Mouse (Mus musculus) midbrain, embryonic 15.5 days (tissue): ENCODE measurements around the gene Pip4k2b. TPM values are rescaled to one million over a fixed set of nuclear protein-coding genes. Genes with fewer than 3 reads are reported as not detected.
A peak's percentile ranks its signal among the peaks of the same experiment; 100 is the strongest.
"Not testable (repeated sequence)": the region's sequence is repeated elsewhere in the genome, so short reads cannot be mapped to it uniquely, and the experiment has no call there.

ENCODE experiments used
- ATAC-seq: fragments of 200-750 bp; cut with Nextera tagmentation; replicated peaks from 2 replicates; pipeline ENCODE4 v1.8.0; 2017; ENCODE audit warnings: moderate TSS enrichment
- H3K27ac ChIP-seq: fragments of 300-500 bp; sonication (generic); 2 replicates; pipeline ENCODE4 v1.5.1; 2015; ENCODE audit warnings: mild to moderate bottlenecking, inconsistent platforms
- H3K27me3 ChIP-seq: fragments of 300-500 bp; sonication (generic); replicated peaks from 2 replicates; pipeline ENCODE4 v1.6.1; 2015; ENCODE audit warnings: inconsistent platforms
- H3K36me3 ChIP-seq: fragments of 300-500 bp; sonication (generic); replicated peaks from 2 replicates; pipeline ENCODE4 v1.6.1; 2015; ENCODE audit warnings: inconsistent platforms
- H3K4me1 ChIP-seq: fragments of 300-500 bp; sonication (generic); 2 replicates; pipeline ENCODE4 v1.6.1; 2015; ENCODE audit warnings: inconsistent platforms
- H3K4me2 ChIP-seq: fragments of 300-500 bp; sonication (generic); 2 replicates; pipeline ENCODE4 v1.6.1; 2015; ENCODE audit warnings: inconsistent platforms, mild to moderate bottlenecking, moderate library complexity
- H3K4me3 ChIP-seq: fragments of 300-500 bp; sonication (generic); 2 replicates; pipeline ENCODE4 v1.5.1; 2015; ENCODE audit warnings: mild to moderate bottlenecking, inconsistent platforms
- H3K9ac ChIP-seq: fragments of 300-500 bp; sonication (generic); 2 replicates; pipeline ENCODE4 v1.6.1; 2015; ENCODE audit warnings: mild to moderate bottlenecking, inconsistent platforms
- H3K9me3 ChIP-seq: fragments of 300-500 bp; sonication (generic); 2 replicates; pipeline ENCODE4 v1.6.1; 2016; ENCODE audit warnings: inconsistent platforms
- WGBS: fragments of 180-500 bp; shearing (Covaris S2); methylation state at CpG from one replicate; pipeline ENCODE4 v1.1.7; 2015; ENCODE audit warnings: mixed read lengths; 5-methylcytosine and 5-hydroxymethylcytosine counted together
- polyA plus RNA-seq: library from polyadenylated mRNA; unstranded; fragments of >200 nt; fragmentation: Nextera tagmentation; extraction: Ambion mirVana; gene quantifications from 2 replicates; pipeline ENCODE4 v1.2.1, GENCODE M21; 2015

The Pip4k2b gene
- polyA plus RNA-seq, 1 experiment from 2014 or later, result 4.9 TPM

DNA sequence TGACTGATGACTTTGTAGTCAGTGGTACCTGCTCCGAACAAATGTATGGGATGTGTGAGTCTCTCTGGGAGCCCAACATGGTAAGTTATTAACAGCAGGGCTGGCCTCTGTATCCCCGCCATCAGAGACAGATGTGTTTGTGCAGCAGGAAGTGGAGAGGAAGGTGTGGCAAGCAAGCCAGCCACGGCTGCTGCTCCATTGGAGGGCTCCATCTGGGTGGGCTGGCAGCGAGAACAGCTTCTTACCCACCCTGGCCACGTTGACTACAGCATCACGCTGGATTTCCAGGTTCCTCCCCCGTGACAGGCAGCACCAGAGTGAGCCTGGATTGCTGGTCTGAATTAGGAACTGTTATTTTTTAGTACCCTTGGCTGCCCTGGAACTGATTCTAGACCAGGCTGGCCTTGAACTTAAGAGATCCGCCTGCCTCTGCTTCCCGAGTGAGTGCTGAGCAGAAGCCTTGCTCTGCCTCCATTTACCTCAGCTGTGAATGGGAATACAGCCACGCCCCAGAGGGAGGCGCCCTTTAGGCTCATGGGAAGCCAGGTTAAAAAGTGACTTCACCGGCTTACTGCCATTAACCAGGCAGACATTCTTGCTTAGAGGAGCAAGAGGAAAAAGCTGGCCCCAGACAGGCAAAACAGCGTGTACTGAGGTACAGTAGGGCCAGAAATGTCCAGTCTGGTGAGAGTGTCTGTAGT is 33.2 kb downstream of the Pip4k2b start:
- Histone ChIP-seq H3K27ac (no peak overlapping the region), H3K4me1 (no peaks in the 10 kb centered on the region), H3K9me3 (no peaks in the 10 kb centered on the region), H3K4me3 (no peak overlapping the region), H3K4me2 (no peak overlapping the region), H3K27me3 (no peaks in the 10 kb centered on the region), H3K36me3 (peaks cover 32% of the 10 kb centered on the region), H3K9ac (no peak overlapping the region)
- WGBS, result 87% methylated on average over 13 of the region's 13 CpGs
- ATAC-seq, result no peak

DNA sequence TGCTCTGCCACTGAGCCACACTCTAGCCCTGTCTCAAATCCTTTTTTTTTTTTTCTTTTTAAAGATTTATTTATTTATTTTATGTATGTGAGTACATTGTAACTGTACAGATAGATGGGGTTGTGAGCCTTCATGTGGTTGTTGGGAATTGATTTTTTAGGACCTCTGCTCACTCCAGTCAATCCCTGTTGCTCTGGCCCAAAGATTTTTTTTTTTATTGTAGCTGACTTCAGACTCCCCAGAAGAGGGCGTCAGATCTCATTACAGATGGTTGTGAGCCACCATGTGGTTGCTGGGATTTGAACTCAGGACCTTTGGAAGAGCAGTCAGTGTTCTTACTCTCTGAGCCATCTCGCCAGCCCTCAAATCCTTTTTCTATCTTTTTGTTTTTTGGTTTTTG is 34.4 kb downstream of the Pip4k2b start:
- not testable (repeated sequence) for H3K27ac ChIP-seq, ATAC-seq, H3K9ac ChIP-seq, H3K4me3 ChIP-seq, H3K4me2 ChIP-seq, H3K4me1 ChIP-seq, H3K27me3 ChIP-seq, H3K9me3 ChIP-seq
- 83% methylated on average over 2 of the region's 2 CpGs for WGBS
- peaks cover 38% of the 10 kb centered on the region for H3K36me3 ChIP-seq

GRCm38 (mm10) chr11:97703039-97703826 is 41.3 kb downstream of the Pip4k2b start, which contains the start of gene Psmb3:
Gene Psmb3 (plus strand): TSS chr11:97703399.
- Histone ChIP-seq H3K9ac (peak within 1 kb of the TSS; percentile 90), H3K36me3 (peaks cover 23% of the 10 kb centered on the region), H3K4me2 (peak within 1 kb of the TSS; percentile 85), H3K27me3 (no peaks in the 10 kb centered on the region), H3K4me1 (peaks cover 27% of the 10 kb centered on the region), H3K27ac (peak within 1 kb of the TSS; percentile 98), H3K4me3 (peak within 1 kb of the TSS; percentile 79), H3K9me3 (no peaks in the 10 kb centered on the region)
- ATAC-seq, result peak; percentile 90
- under 1% methylated on average over 35 of the region's 35 CpGs for WGBS

- WGBS, result under 1% methylated on average over 24 of the region's 24 CpGs
- peak overlapping the region; percentile 61 for H3K4me2 ChIP-seq
- ATAC-seq, result peak; percentile 6
Measured at GRCm38 (mm10) chr11:97702393-97702745, 42.1 kb downstream of the Pip4k2b start.

DNA sequence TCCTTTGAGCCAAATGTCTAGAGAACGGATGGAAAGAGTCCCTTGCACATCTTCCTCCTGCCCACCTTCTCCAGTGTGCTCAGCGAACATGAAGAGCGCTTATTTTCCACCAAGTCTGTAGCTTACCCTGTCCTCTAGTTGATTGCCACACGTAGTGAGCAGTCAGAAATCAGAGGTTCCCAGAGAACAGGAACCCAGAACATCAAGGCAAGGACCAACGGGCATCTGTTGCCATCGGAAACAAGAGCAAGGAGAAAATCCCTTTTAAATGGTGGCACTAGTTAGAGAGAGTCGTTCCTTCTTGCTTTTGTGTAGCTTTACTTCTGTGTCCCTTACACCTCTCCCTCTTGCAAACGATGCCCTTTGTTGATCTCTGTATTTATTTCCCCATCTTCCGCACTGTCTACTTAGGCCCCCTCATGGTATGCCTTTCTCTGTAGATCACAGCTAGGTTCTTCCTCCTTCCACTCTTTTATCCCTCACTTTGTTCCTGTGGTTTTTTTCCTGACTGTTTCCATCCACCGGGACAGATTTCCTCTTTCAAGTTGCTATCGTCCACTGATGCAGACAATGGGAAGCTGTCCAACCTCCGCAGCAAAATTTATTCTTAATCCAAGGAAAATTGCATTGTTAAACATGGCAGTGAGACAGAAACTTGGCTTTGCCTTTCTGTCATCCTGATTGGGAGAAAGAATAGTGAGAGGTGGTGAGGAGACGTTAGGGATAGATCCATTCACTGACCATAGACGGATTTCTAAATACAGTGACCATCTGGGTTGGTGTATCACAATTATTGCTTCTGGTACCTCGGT is 42.7 kb downstream of the Pip4k2b start:
- Histone ChIP-seq H3K4me2 (peak overlapping the region; percentile 61), H3K4me1 (peaks cover 39% of the 10 kb centered on the region), H3K4me3 (peak overlapping the region; percentile 79), H3K9me3 (no peaks in the 10 kb centered on the region), H3K27ac (peak overlapping the region; percentile 98), H3K36me3 (peaks cover 11% of the 10 kb centered on the region), H3K9ac (peak overlapping the region; percentile 85; the same call in 1 of the 2 replicates), H3K27me3 (no peaks in the 10 kb centered on the region)
- WGBS, result 43% methylated on average over 15 of the region's 15 CpGs
- no peak for ATAC-seq

More at GRCm38 (mm10) chr11:97702393-97702745, 42.1 kb downstream of the Pip4k2b start:
- H3K4me3 ChIP-seq, result peak overlapping the region; percentile 79
- peaks cover 17% of the 10 kb centered on the region for H3K36me3 ChIP-seq
- peaks cover 34% of the 10 kb centered on the region for H3K4me1 ChIP-seq
- H3K27ac ChIP-seq, result peak overlapping the region; percentile 98
- H3K27me3 ChIP-seq, result no peaks in the 10 kb centered on the region
- peak overlapping the region; percentile 55 for H3K9ac ChIP-seq
- H3K9me3 ChIP-seq, result no peaks in the 10 kb centered on the region

GRCm38 (mm10) chr11:97700746-97701580 is 43.5 kb downstream of the Pip4k2b start:
- no peaks in the 10 kb centered on the region for H3K27me3 ChIP-seq
- no peak for ATAC-seq

DNA sequence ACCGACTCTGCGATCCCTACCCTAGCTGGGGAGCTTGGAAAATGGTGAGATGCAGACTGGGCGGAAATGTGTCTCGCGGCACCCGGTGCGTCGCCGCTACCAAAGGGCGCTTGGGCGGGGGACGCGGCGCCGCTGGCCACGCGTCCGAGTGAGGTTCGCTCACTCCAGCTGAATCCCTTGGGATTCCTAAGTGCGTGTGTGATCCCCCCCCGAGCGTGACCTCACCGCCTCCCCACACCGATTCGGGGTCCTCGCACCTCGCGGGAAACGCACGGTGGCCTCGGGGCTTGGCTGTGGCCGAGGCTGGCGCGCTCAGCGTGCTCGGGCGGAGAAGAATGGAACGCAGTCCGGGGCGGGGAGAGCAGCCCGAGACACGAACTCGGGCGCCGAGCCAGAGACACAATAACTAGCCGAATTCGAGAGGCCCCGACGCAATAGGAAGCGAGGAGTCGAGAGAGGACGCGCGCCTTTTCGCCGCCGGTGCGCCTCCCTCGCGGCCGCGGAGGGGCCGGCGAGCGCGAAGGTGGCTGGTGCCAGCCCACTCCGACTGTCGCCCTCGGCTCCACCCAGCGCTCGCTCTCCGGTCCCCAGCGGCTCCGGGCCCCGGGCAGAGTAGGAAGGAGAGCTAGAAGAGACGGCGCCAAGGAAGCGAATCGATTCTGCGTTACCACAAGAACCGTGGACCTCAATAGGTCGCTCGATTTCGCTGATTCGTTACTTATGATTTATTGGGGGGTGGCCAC is 44.3 kb downstream of the Pip4k2b start, which contains the start of gene Pcgf2:
TSS of gene Pcgf2 (minus strand) at position 495 of the 743 bp plus-strand sequence.
- under 1% methylated on average over 84 of the region's 85 CpGs for WGBS
- Histone ChIP-seq H3K27ac (peak within 1 kb of the TSS; percentile 98), H3K36me3 (no peaks in the 10 kb centered on the region), H3K9me3 (no peaks in the 10 kb centered on the region), H3K27me3 (no peaks in the 10 kb centered on the region), H3K4me3 (peak within 1 kb of the TSS; percentile 79), H3K9ac (peak within 1 kb of the TSS; percentile 93), H3K4me2 (peak within 1 kb of the TSS; percentile 61), H3K4me1 (peaks cover 55% of the 10 kb centered on the region)
- ATAC-seq, result peak; percentile 8; the same call in 1 of the 2 replicates

More at GRCm38 (mm10) chr11:97700746-97701580, 43.5 kb downstream of the Pip4k2b start:
- 18% methylated on average over 30 of the region's 30 CpGs for WGBS
- peak overlapping the region; percentile 61 for H3K4me2 ChIP-seq
- peaks cover 5% of the 10 kb centered on the region; the same call in 1 of the 2 replicates for H3K36me3 ChIP-seq
- no peaks in the 10 kb centered on the region for H3K9me3 ChIP-seq
- H3K9ac ChIP-seq, result peak overlapping the region; percentile 85
- peak overlapping the region; percentile 79 for H3K4me3 ChIP-seq
- H3K4me1 ChIP-seq, result peaks cover 48% of the 10 kb centered on the region
- H3K27ac ChIP-seq, result peak overlapping the region; percentile 98

- H3K27ac ChIP-seq, result peak overlapping the region; percentile 98
- H3K9ac ChIP-seq, result peak overlapping the region; percentile 93
- peak; percentile 24 for ATAC-seq
- no peaks in the 10 kb centered on the region for H3K27me3 ChIP-seq
- peak overlapping the region; percentile 79 for H3K4me3 ChIP-seq
- H3K4me1 ChIP-seq, result peaks cover 57% of the 10 kb centered on the region
- peak overlapping the region; percentile 61 for H3K4me2 ChIP-seq
- no peaks in the 10 kb centered on the region for H3K36me3 ChIP-seq
- 0% methylated on average over 7 of the region's 9 CpGs for WGBS
- H3K9me3 ChIP-seq, result no peaks in the 10 kb centered on the region
Measured at GRCm38 (mm10) chr11:97699626-97700002, 44.9 kb downstream of the Pip4k2b start.

DNA sequence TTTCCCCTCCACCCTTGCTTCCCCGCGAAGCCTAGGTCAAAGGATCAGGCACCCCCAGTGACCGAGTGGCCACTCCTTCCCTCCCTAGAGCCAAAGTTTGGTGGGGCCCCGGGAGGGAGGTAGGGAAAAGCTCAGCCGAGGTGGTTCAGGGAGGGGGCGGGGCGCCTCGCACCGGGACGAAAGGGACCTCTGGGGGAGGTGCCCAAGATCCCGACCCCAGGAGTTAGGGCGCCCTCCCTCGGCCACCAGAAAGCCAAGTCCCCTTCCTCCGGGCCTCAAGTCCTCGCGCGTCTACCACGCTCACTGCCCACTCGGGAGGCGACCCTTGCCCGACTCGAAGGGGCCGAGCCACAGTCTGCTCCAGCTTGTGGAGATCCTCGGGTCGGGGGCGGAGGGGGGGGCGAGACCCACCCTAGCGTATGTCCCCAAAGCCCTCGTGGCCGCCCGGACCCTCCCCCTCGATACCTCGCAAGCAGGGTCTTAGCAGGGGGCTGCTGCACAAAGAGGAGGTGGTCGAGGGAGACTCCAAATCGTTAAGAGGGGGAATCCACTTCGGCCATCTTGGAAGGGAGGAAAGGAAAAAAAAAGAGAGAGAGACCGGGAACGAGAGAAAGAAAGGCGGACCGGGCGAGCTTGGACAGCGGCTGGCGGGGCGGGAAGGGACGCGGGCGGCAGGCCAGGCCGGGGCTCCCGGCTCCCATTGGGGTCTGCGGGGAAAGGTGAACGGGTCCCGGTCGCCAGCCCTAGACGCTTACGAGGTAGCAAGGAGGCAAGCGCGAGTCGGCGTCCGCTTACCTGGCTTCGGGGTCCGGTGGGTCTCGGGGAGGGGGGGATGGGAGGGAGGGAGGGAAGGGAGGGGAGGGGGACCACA is 45.5 kb downstream of the Pip4k2b start:
- H3K4me3 ChIP-seq, result peak overlapping the region; percentile 79
- no peaks in the 10 kb centered on the region for H3K36me3 ChIP-seq
- ATAC-seq, result no peak
- no peaks in the 10 kb centered on the region for H3K9me3 ChIP-seq
- peak overlapping the region; percentile 98 for H3K27ac ChIP-seq
- H3K27me3 ChIP-seq, result no peaks in the 10 kb centered on the region
- under 1% methylated on average over 60 of the region's 63 CpGs for WGBS
- peak overlapping the region; percentile 61 for H3K4me2 ChIP-seq
- peak overlapping the region; percentile 93 for H3K9ac ChIP-seq
- peaks cover 57% of the 10 kb centered on the region for H3K4me1 ChIP-seq

GRCm38 (mm10) chr11:97697891-97698529 is 46.5 kb downstream of the Pip4k2b start:
- Histone ChIP-seq H3K9me3 (no peaks in the 10 kb centered on the region), H3K27me3 (no peaks in the 10 kb centered on the region), H3K36me3 (no peaks in the 10 kb centered on the region), H3K9ac (peak overlapping the region; percentile 93), H3K27ac (peak overlapping the region; percentile 98), H3K4me2 (peak overlapping the region; percentile 61), H3K4me1 (peaks cover 62% of the 10 kb centered on the region), H3K4me3 (peak overlapping the region; percentile 79)
- under 1% methylated on average over 14 of the region's 14 CpGs for WGBS
- no peak for ATAC-seq
